In genomic region chr4:70535711-70536311, GRCm38 (mm10) we compare ENCODE assay signal across 8 mouse cellular contexts. TPM values are rescaled to one million over a fixed set of nuclear protein-coding genes. Genes with fewer than 3 reads are reported as not detected.
DNase-seq lines count a peak whose midpoint lies in the region; ATAC-seq and TF ChIP-seq lines count a peak whose summit lies in the region.

No protein-coding gene starts in this region.

- no peaks in the 10 kb centered on the region for H3K36me3 ChIP-seq in thymus, adult 2 months (ENCODE audit: control insufficient read depth, insufficient read depth, low read length)
- no peaks in the 10 kb centered on the region for H3K36me3 ChIP-seq in intestine, embryonic 16.5 days (ENCODE audit: control insufficient read depth, insufficient read depth, low read length)
- H3K36me3 ChIP-seq in liver, embryonic 15.5 days (replicated peaks), result no peaks in the 10 kb centered on the region

- DNase-seq in thymus, adult 2 months, result no peak
- no peak for DNase-seq in thymus, postnatal 4 days
- peak; percentile 67 for DNase-seq in embryo, embryonic 10.5 days (ENCODE audit: low spot score)
- DNase-seq in heart, adult 18-20 months, result peak; percentile 77 to 79
- peak; percentile 26 to 56 for DNase-seq in natural killer cell, adult 2 months (ENCODE audit: low spot score in 2 of 2)

- peak overlapping the region; percentile 84 for H3K4me2 ChIP-seq in intestine, embryonic 16.5 days (ENCODE audit: low read depth, low read length)
- H3K4me2 ChIP-seq in liver, embryonic 15.5 days, result peak overlapping the region; percentile 98

- peak overlapping the region; percentile 92 for H3K9ac ChIP-seq in intestine, embryonic 16.5 days (ENCODE audit: low read depth, low read length)
- peak overlapping the region; percentile 76 for H3K9ac ChIP-seq in liver, embryonic 15.5 days

- ATAC-seq in intestine, embryonic 16.5 days, result peak; percentile 5; the same call in 1 of the 2 replicates
- ATAC-seq in liver, embryonic 15.5 days (ENCODE audit: insufficient read depth), result no peak
- no peak; the same call in 1 of the 2 replicates for ATAC-seq in monocyte, adult 5-6 weeks (replicated peaks; ENCODE audit: insufficient number of reproducible peaks, low FRiP score, low TSS enrichment, poor library complexity, severe bottlenecking)

- no peaks in the 10 kb centered on the region for H3K9me3 ChIP-seq in intestine, embryonic 16.5 days (ENCODE audit: control insufficient read depth, low read length)
- H3K9me3 ChIP-seq in liver, embryonic 15.5 days (replicated peaks), result no peaks in the 10 kb centered on the region

- H3K4me3 ChIP-seq in thymus, adult 2 months (ENCODE audit: control insufficient read depth, insufficient read depth, low read length), result peak overlapping the region; percentile 65
- H3K4me3 ChIP-seq in intestine, embryonic 16.5 days (ENCODE audit: low read length), result peak overlapping the region; percentile 85
- H3K4me3 ChIP-seq in liver, embryonic 15.5 days (replicated peaks), result peak overlapping the region; percentile 90

- no peak for TF ChIP-seq POLR2A in thymus, adult 2 months (IDR thresholded peaks at IDR 0.05; ENCODE audit: control insufficient read depth, extremely low read depth, insufficient read depth, low read length, poor library complexity)

- H3K27ac ChIP-seq in thymus, adult 2 months (ENCODE audit: control insufficient read depth, insufficient read depth, low read length), result no peak overlapping the region
- peak overlapping the region; percentile 91 for H3K27ac ChIP-seq in intestine, embryonic 16.5 days (ENCODE audit: low read length)
- H3K27ac ChIP-seq in liver, embryonic 15.5 days (replicated peaks), result peak overlapping the region; percentile 80

- H3K27me3 ChIP-seq in thymus, adult 2 months (ENCODE audit: control insufficient read depth, insufficient read depth, low read length), result no peaks in the 10 kb centered on the region
- no peaks in the 10 kb centered on the region for H3K27me3 ChIP-seq in intestine, embryonic 16.5 days (replicated peaks; ENCODE audit: control insufficient read depth, insufficient read depth, low read length)
- H3K27me3 ChIP-seq in liver, embryonic 15.5 days, result no peaks in the 10 kb centered on the region

- TF ChIP-seq CTCF in thymus, adult 2 months (IDR thresholded peaks at IDR 0.05; ENCODE audit: borderline replicate concordance, control insufficient read depth, extremely low read depth, insufficient read depth, low read length, poor library complexity), result no peak

- 43% methylated on average over 7 of the region's 7 CpGs for WGBS in thymus, adult 2 months
- 9% methylated on average over 7 of the region's 7 CpGs for WGBS in intestine, embryonic 16.5 days
- 33% methylated on average over 7 of the region's 7 CpGs for WGBS in liver, embryonic 15.5 days (ENCODE audit: insufficient replicate concordance)

- H3K4me1 ChIP-seq in thymus, adult 2 months (replicated peaks; ENCODE audit: control insufficient read depth, insufficient read depth, low read length), result peaks cover 12% of the 10 kb centered on the region
- H3K4me1 ChIP-seq in intestine, embryonic 16.5 days (ENCODE audit: control insufficient read depth, insufficient read depth, low read length), result peaks cover 14% of the 10 kb centered on the region
- H3K4me1 ChIP-seq in liver, embryonic 15.5 days (replicated peaks), result peaks cover 30% of the 10 kb centered on the region

RNA-seq across cellular contexts. Expression of gene Megf9, which starts 1.0 kb away (rescaled TPM):
- 18.4 and 26.5 TPM in 2 replicates for polyA plus RNA-seq in thymus, adult 2 months (2012; rRNA removed)
- total RNA-seq in heart, adult 18-20 months (2021), result 10 to 100 TPM; 10.1 to 12.2 TPM
- 3.4 and 3.5 TPM in 2 replicates for polyA plus RNA-seq in intestine, embryonic 16.5 days (2015; fragmentation: Nextera tagmentation; extraction: Ambion mirVana)
- 4.4 and 4.7 TPM in 2 replicates for polyA plus RNA-seq in liver, embryonic 15.5 days (2015; fragmentation: Nextera tagmentation; extraction: Ambion mirVana)
- 24.2 to 33.0 TPM (median 28.5 TPM) in 3 replicates for total RNA-seq in monocyte, adult 5-6 weeks (2017)

Comparison
In these comparisons a context has a peak if more than half of its experiments do, and no peak if none do; other contexts are left out.
1. DNase-seq: peak in embryo, embryonic 10.5 days (single experiment), heart, adult 18-20 months (2 of 2) and natural killer cell, adult 2 months (2 of 2); none in thymus, adult 2 months (single experiment) and thymus, postnatal 4 days (single experiment).
2. Peak in every context shown above with its lines, with median percentiles within 50 percentile points of each other: H3K4me3 ChIP-seq.